Mouse (Mus musculus): Measurements from ENCODE around the gene Ak9. TPM values are rescaled to one million over a fixed set of nuclear protein-coding genes. Genes with fewer than 3 reads are reported as not detected.
A peak's percentile ranks its signal among the peaks of the same experiment; 100 is the strongest.

Gene Ak9
- polyA plus RNA-seq, 1 experiment from 2014 or later = not detected

GRCm38 (mm10) chr10:41302689-41303431, 920 bp upstream of the Ak9 start, which contains the start of gene Fig4:
Gene Fig4, minus strand, starts transcription at chr10:41303260.
- Histone ChIP-seq H3K36me3 (ENCODE audit: control insufficient read depth, insufficient read depth) (no peaks in the 10 kb centered on the region), H3K27me3 (ENCODE audit: control insufficient read depth, insufficient read depth, low read depth, low read length) (no peaks in the 10 kb centered on the region), H3K9ac (ENCODE audit: low read depth, low read length) (peak within 1 kb of the TSS; percentile 95), H3K4me3 (ENCODE audit: low read depth, low read length) (peak within 1 kb of the TSS; percentile 94), H3K9me3 (replicated peaks; ENCODE audit: control insufficient read depth, low read length) (no peaks in the 10 kb centered on the region), H3K4me2 (ENCODE audit: low read depth, low read length) (peak within 1 kb of the TSS; percentile 98), H3K27ac (ENCODE audit: low read length) (peak within 1 kb of the TSS; percentile 67), H3K4me1 (ENCODE audit: control insufficient read depth, low read depth, low read length) (peaks cover 13% of the 10 kb centered on the region)
- peak; percentile 93 for ATAC-seq (ENCODE audit: low read depth)
- WGBS (ENCODE audit: insufficient replicate concordance) = under 1% methylated on average over 37 of the region's 38 CpGs

- no peak overlapping the region for H3K4me3 ChIP-seq (ENCODE audit: low read depth, low read length)
- WGBS (ENCODE audit: insufficient replicate concordance) = 59% methylated on average over 9 of the region's 9 CpGs
- ATAC-seq (ENCODE audit: low read depth) = no peak
- no peaks in the 10 kb centered on the region for H3K9me3 ChIP-seq (replicated peaks; ENCODE audit: control insufficient read depth, low read length)
- no peak overlapping the region for H3K9ac ChIP-seq (ENCODE audit: low read depth, low read length)
- no peak overlapping the region for H3K4me2 ChIP-seq (ENCODE audit: low read depth, low read length)
- peaks cover 13% of the 10 kb centered on the region for H3K4me1 ChIP-seq (ENCODE audit: control insufficient read depth, low read depth, low read length)
- H3K36me3 ChIP-seq (ENCODE audit: control insufficient read depth, insufficient read depth) = no peaks in the 10 kb centered on the region
- no peaks in the 10 kb centered on the region for H3K27me3 ChIP-seq (ENCODE audit: control insufficient read depth, insufficient read depth, low read depth, low read length)
- no peak overlapping the region for H3K27ac ChIP-seq (ENCODE audit: low read length)
These were observed 1.2 kb downstream of the Ak9 start for GRCm38 (mm10) chr10:41304961-41305455.

- H3K36me3 ChIP-seq (ENCODE audit: control insufficient read depth, insufficient read depth) = no peaks in the 10 kb centered on the region
- no peaks in the 10 kb centered on the region for H3K9me3 ChIP-seq (replicated peaks; ENCODE audit: control insufficient read depth, low read length)
- 68% methylated on average over 4 of the region's 4 CpGs for WGBS (ENCODE audit: insufficient replicate concordance)
- no peak overlapping the region for H3K9ac ChIP-seq (ENCODE audit: low read depth, low read length)
- no peak overlapping the region for H3K4me2 ChIP-seq (ENCODE audit: low read depth, low read length)
- no peaks in the 10 kb centered on the region for H3K27me3 ChIP-seq (ENCODE audit: control insufficient read depth, insufficient read depth, low read depth, low read length)
- no peak overlapping the region for H3K4me3 ChIP-seq (ENCODE audit: low read depth, low read length)
- peaks cover 4% of the 10 kb centered on the region for H3K4me1 ChIP-seq (ENCODE audit: control insufficient read depth, low read depth, low read length)
- H3K27ac ChIP-seq (ENCODE audit: low read length) = no peak overlapping the region
- no peak for ATAC-seq (ENCODE audit: low read depth)
These were observed 4.4 kb downstream of the Ak9 start for GRCm38 (mm10) chr10:41308205-41308604.

- Histone ChIP-seq H3K27ac (ENCODE audit: low read length) (no peak overlapping the region), H3K36me3 (ENCODE audit: control insufficient read depth, insufficient read depth) (no peaks in the 10 kb centered on the region), H3K4me2 (ENCODE audit: low read depth, low read length) (no peak overlapping the region), H3K4me3 (ENCODE audit: low read depth, low read length) (no peak overlapping the region), H3K4me1 (ENCODE audit: control insufficient read depth, low read depth, low read length) (no peaks in the 10 kb centered on the region), H3K27me3 (ENCODE audit: control insufficient read depth, insufficient read depth, low read depth, low read length) (no peaks in the 10 kb centered on the region), H3K9me3 (replicated peaks; ENCODE audit: control insufficient read depth, low read length) (no peaks in the 10 kb centered on the region), H3K9ac (ENCODE audit: low read depth, low read length) (no peak overlapping the region)
- no peak for ATAC-seq (ENCODE audit: low read depth)
- 65% methylated on average over 3 of the region's 3 CpGs for WGBS (ENCODE audit: insufficient replicate concordance)
These were observed 12.1 kb downstream of the Ak9 start for GRCm38 (mm10) chr10:41315866-41316265.

GRCm38 (mm10) chr10:41332533-41333043, 28.8 kb downstream of the Ak9 start:
- Histone ChIP-seq H3K4me2 (ENCODE audit: low read depth, low read length) (no peak overlapping the region), H3K4me1 (ENCODE audit: control insufficient read depth, low read depth, low read length) (no peaks in the 10 kb centered on the region), H3K27me3 (ENCODE audit: control insufficient read depth, insufficient read depth, low read depth, low read length) (no peaks in the 10 kb centered on the region), H3K36me3 (ENCODE audit: control insufficient read depth, insufficient read depth) (no peaks in the 10 kb centered on the region), H3K9me3 (replicated peaks; ENCODE audit: control insufficient read depth, low read length) (no peaks in the 10 kb centered on the region), H3K4me3 (ENCODE audit: low read depth, low read length) (no peak overlapping the region), H3K9ac (ENCODE audit: low read depth, low read length) (no peak overlapping the region), H3K27ac (ENCODE audit: low read length) (no peak overlapping the region)
- WGBS (ENCODE audit: insufficient replicate concordance) = 57% methylated on average over 2 of the region's 2 CpGs
- ATAC-seq (ENCODE audit: low read depth) = no peak

- Histone ChIP-seq H3K4me2 (ENCODE audit: low read depth, low read length) (no peak overlapping the region), H3K4me1 (ENCODE audit: control insufficient read depth, low read depth, low read length) (no peaks in the 10 kb centered on the region), H3K9ac (ENCODE audit: low read depth, low read length) (no peak overlapping the region), H3K4me3 (ENCODE audit: low read depth, low read length) (no peak overlapping the region), H3K36me3 (ENCODE audit: control insufficient read depth, insufficient read depth) (no peaks in the 10 kb centered on the region), H3K27me3 (ENCODE audit: control insufficient read depth, insufficient read depth, low read depth, low read length) (no peaks in the 10 kb centered on the region), H3K9me3 (replicated peaks; ENCODE audit: control insufficient read depth, low read length) (no peaks in the 10 kb centered on the region), H3K27ac (ENCODE audit: low read length) (no peak overlapping the region)
- no peak for ATAC-seq (ENCODE audit: low read depth)
- WGBS (ENCODE audit: insufficient replicate concordance) = 67% methylated on average over 7 of the region's 7 CpGs
These were observed 37.6 kb downstream of the Ak9 start for GRCm38 (mm10) chr10:41341346-41341745.

GRCm38 (mm10) chr10:41365086-41365485, 61.3 kb downstream of the Ak9 start:
- no peaks in the 10 kb centered on the region for H3K4me1 ChIP-seq (ENCODE audit: control insufficient read depth, low read depth, low read length)
- no peaks in the 10 kb centered on the region for H3K36me3 ChIP-seq (ENCODE audit: control insufficient read depth, insufficient read depth)
- WGBS (ENCODE audit: insufficient replicate concordance) = 60% methylated on average over 9 of the region's 9 CpGs
- no peaks in the 10 kb centered on the region for H3K9me3 ChIP-seq (replicated peaks; ENCODE audit: control insufficient read depth, low read length)
- no peak overlapping the region for H3K9ac ChIP-seq (ENCODE audit: low read depth, low read length)
- no peak overlapping the region for H3K4me3 ChIP-seq (ENCODE audit: low read depth, low read length)
- no peak overlapping the region for H3K27ac ChIP-seq (ENCODE audit: low read length)
- no peak overlapping the region for H3K4me2 ChIP-seq (ENCODE audit: low read depth, low read length)
- no peaks in the 10 kb centered on the region for H3K27me3 ChIP-seq (ENCODE audit: control insufficient read depth, insufficient read depth, low read depth, low read length)
- no peak for ATAC-seq (ENCODE audit: low read depth)

- Histone ChIP-seq H3K4me1 (ENCODE audit: control insufficient read depth, low read depth, low read length) (no peaks in the 10 kb centered on the region), H3K9ac (ENCODE audit: low read depth, low read length) (no peak overlapping the region), H3K4me3 (ENCODE audit: low read depth, low read length) (no peak overlapping the region), H3K4me2 (ENCODE audit: low read depth, low read length) (no peak overlapping the region), H3K27me3 (ENCODE audit: control insufficient read depth, insufficient read depth, low read depth, low read length) (no peaks in the 10 kb centered on the region), H3K36me3 (ENCODE audit: control insufficient read depth, insufficient read depth) (no peaks in the 10 kb centered on the region), H3K27ac (ENCODE audit: low read length) (no peak overlapping the region), H3K9me3 (replicated peaks; ENCODE audit: control insufficient read depth, low read length) (no peaks in the 10 kb centered on the region)
- no peak for ATAC-seq (ENCODE audit: low read depth)
- 57% methylated on average over 12 of the region's 12 CpGs for WGBS (ENCODE audit: insufficient replicate concordance)
These were observed 76.7 kb downstream of the Ak9 start for GRCm38 (mm10) chr10:41380466-41380865.

- Histone ChIP-seq H3K36me3 (ENCODE audit: control insufficient read depth, insufficient read depth) (no peaks in the 10 kb centered on the region), H3K4me2 (ENCODE audit: low read depth, low read length) (no peak overlapping the region), H3K27ac (ENCODE audit: low read length) (peak overlapping the region; percentile 43; the same call in 1 of the 2 replicates), H3K9ac (ENCODE audit: low read depth, low read length) (no peak overlapping the region), H3K4me3 (ENCODE audit: low read depth, low read length) (no peak overlapping the region), H3K27me3 (ENCODE audit: control insufficient read depth, insufficient read depth, low read depth, low read length) (no peaks in the 10 kb centered on the region), H3K9me3 (replicated peaks; ENCODE audit: control insufficient read depth, low read length) (no peaks in the 10 kb centered on the region), H3K4me1 (ENCODE audit: control insufficient read depth, low read depth, low read length) (no peaks in the 10 kb centered on the region)
- 0 out of 2 replicates have a peak, but pooled peaks have one; percentile 39 for ATAC-seq (ENCODE audit: low read depth)
- 36% methylated on average over 15 of the region's 15 CpGs for WGBS (ENCODE audit: insufficient replicate concordance)
These were observed 81.9 kb downstream of the Ak9 start for GRCm38 (mm10) chr10:41385506-41386221.

Data from liver, embryonic 16.5 days (tissue).